Mouse (Mus musculus) cortical plate, adult 2 months (tissue): ENCODE results near the gene Ncbp3. TPM values are rescaled to one million over a fixed set of nuclear protein-coding genes. Genes with fewer than 3 reads are reported as not detected.

Experiments used
- H3K27ac ChIP-seq: fragments of 200-500 bp; 2 replicates; pipeline ENCODE4 v1.5.1; 2012; ENCODE audit warnings: low read length, control low read depth, inconsistent platforms; ENCODE audit not compliant: insufficient read depth
- H3K4me1 ChIP-seq: fragments of 200-500 bp; 2 replicates; pipeline ENCODE4 v1.6.1; 2011; ENCODE audit warnings: low read length; ENCODE audit not compliant: control insufficient read depth, insufficient read depth
- H3K4me3 ChIP-seq: fragments of 200-500 bp; 2 replicates; pipeline ENCODE4 v1.5.1; 2011; ENCODE audit warnings: mild to moderate bottlenecking, low read length, control low read depth; ENCODE audit not compliant: insufficient read depth
- CTCF ChIP-seq: fragments of 200-500 bp; IDR thresholded peaks from 2 replicates; pipeline ENCODE4 v1.5.1; 2011; ENCODE audit warnings: mild to moderate bottlenecking, control low read depth, low read length; ENCODE audit not compliant: insufficient read depth; ENCODE audit errors: extremely low read depth
- POLR2A ChIP-seq: fragments of 200-500 bp; IDR thresholded peaks from 2 replicates; pipeline ENCODE4 v1.6.1; 2011; ENCODE audit warnings: mild to moderate bottlenecking, low read length, control low read depth; ENCODE audit not compliant: insufficient read depth; ENCODE audit errors: extremely low read depth
- polyA plus RNA-seq: library from polyadenylated mRNA; depleted of rRNA; stranded (reverse); fragments of >200 nt; gene quantifications from 2 replicates; pipeline ENCODE4 v1.2.3, GENCODE M21; 2012; rRNA removed

The Ncbp3 gene
- polyA plus RNA-seq, 1 experiment: 4.7 TPM

DNA sequence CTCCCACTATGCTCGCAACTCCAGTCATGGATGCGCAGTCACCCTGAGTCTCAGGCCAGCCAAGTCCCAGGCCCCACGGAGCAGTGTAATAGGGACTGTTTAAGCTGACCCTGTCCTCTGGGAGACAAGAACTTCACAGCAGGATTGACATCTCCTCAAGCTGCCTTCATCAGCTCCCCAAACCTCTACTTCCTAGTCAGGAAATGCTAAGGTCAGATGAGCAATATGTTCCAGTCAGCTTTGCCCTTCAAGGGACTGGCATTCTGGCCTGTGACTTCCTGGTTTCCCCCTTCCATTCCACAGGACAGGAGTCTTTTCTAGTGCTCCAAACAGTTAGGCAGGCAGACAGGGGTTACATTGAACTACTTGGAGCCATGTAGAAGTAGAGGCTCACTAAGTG lies 62.4 kb downstream of the Ncbp3 start:
- Histone ChIP-seq H3K27ac (no peak overlapping the region), H3K4me1 (no peaks in the 10 kb centered on the region), H3K4me3 (no peak overlapping the region)
- TF ChIP-seq CTCF (no peak), POLR2A (no peak)

DNA sequence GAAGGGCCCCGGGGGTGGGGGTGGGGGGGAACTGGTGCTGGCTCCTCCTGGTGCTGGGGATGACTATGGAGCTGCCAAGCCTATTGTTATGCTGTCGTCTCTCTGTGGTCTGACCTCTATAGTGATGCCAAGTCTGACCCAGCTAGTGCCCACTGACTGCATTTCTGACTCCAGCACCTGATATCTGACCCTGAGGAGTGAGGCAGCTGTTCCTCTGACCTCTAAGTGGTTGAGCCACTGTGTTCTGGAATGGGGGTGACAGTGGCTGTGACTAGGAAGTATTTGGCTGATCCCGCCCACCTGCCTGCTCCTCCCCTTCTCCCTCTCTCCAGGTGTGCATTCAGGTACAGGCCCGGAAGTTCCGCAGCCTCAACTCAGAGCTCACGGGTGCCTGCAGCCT lies 63.8 kb downstream of the Ncbp3 start:
- TF ChIP-seq CTCF (no peak), POLR2A (no peak)

DNA sequence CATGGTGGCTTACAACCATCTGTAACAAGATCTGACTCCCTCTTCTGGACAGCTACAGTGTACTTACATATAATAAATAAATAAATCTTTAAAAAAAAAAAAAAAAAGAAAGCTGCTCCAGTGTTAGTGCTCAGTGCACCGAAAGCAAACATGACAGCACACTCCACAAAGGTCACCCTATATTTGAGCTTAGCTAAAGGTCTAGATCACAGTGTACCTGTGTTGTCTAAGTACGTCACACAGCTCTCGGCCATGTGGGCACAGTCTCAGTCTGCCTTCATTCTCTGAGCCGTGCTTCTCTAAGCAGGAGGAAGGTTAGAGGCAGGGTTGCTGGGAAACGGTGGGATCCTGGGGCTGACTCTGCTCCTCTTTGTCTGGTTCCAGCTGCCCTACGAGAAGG lies 78.9 kb downstream of the Ncbp3 start:
- H3K4me1 ChIP-seq: no peaks in the 10 kb centered on the region
- no peak overlapping the region for H3K4me3 ChIP-seq
- TF ChIP-seq CTCF (no peak), POLR2A (no peak)
- H3K27ac ChIP-seq: no peak overlapping the region

More for the DNA sequence above, 63.8 kb downstream of the Ncbp3 start:
- H3K4me1 ChIP-seq: no peaks in the 10 kb centered on the region
- no peak overlapping the region for H3K27ac ChIP-seq
- no peak overlapping the region for H3K4me3 ChIP-seq

DNA sequence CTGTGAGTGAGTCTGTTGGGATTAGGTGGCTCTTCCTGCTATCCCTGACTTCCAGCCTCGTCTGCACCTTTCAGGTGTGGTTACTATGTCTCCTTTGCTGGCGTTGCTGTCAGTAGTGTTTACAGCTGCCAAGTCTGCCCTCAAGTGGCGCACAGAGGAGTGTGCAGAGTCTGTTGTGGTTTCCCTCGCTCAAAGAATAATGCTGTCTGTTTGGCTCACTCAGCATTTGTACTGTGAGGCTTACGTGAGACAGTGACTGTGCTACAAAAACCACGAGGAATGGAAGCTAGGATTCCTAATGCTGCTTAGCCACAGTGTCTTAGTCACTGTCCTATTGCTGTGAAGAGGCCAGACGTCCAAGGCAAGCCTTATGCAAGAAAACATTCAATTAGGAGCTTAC lies 83.4 kb downstream of the Ncbp3 start:
- Histone ChIP-seq H3K4me1 (no peaks in the 10 kb centered on the region), H3K27ac (no peak overlapping the region), H3K4me3 (no peak overlapping the region)
- TF ChIP-seq CTCF (peak; percentile 55), POLR2A (no peak)

DNA sequence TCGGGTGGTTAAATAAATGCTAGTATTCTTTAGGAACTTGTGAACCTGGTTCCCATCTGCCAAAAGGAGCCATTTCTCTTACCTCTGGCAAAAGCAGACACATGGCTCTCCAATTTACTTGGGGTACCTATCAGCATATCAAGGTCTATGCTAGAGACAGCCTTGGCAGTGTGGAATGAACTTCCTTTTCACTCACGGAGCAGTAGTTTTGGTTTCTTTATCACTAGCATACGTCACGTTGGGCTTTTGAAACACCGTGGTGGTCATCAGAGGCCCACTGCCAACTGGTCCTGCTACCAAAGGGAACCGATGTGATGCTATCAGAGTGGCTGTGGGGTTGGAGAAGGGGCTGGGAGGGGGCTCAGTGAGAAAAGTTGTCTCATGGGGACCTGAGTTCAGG lies 85.4 kb downstream of the Ncbp3 start:
- no peak overlapping the region for H3K27ac ChIP-seq
- TF ChIP-seq CTCF (no peak), POLR2A (no peak)
- no peaks in the 10 kb centered on the region for H3K4me1 ChIP-seq
- no peak overlapping the region for H3K4me3 ChIP-seq

DNA sequence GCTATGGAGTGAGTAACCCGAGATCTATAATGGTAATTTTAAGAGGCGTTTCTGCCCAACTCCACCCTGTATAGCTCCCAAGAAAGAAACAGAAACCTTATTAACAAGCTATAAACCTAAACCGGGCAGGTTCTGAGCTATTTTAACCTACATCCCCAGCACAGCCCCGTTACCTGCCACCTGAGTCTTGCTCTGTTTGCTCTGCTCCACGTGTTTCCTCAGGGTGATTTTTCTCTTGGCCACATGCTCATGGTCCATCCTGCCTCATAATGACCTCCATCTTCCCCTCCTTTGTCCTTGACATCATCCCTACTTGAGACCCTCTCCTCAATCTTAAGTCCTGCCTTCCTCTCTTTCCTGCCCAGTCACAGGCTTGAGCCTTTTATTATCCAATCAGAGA lies 86.6 kb downstream of the Ncbp3 start:
- no peak overlapping the region for H3K27ac ChIP-seq
- TF ChIP-seq POLR2A: no peak
- TF ChIP-seq CTCF: no peak

DNA sequence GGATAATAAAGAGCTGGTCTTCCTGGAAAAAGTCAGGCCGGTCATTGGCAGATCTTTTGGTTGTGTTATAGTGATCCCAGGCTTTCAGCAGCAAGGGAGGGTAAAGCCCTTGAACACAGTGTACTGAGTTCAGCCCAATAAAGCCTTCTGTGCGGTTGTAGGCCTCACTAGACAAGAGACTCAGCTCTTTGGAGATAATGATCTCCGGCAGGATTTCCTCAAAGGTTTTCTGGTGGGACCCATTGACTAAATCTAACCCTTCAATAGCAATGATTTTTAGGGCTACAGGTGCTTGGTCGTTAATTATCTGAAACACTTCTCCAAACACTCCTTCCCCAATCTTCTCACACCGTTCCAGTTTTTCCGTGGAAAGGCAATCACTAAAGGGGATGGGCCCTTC lies 89.0 kb downstream of the Ncbp3 start:
- no peak overlapping the region for H3K4me3 ChIP-seq
- TF ChIP-seq POLR2A: no peak
- no peak for TF ChIP-seq CTCF
- no peak overlapping the region for H3K27ac ChIP-seq
- H3K4me1 ChIP-seq: no peaks in the 10 kb centered on the region

More for the DNA sequence above, 86.6 kb downstream of the Ncbp3 start:
- no peak overlapping the region for H3K4me3 ChIP-seq
- H3K4me1 ChIP-seq: no peaks in the 10 kb centered on the region

DNA sequence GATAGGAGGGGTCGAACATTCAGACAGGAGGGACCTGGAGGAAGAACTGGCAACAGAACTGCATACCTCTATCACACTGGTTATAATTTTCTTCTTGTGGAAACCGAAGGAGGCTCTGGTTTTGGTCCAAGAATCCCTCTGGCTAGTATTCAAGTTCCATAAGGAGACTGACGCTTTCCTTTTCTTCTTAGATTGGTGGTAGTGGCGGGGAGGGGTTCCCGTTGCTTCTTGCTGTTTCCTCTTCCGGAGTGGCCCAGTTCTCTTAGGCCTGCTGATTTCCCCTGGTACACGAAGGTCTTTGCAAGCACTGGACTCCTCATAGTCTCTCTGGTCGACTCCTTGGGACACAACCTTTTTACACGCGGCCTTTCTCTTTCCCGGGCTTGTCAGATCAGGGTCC lies 89.5 kb downstream of the Ncbp3 start:
- Histone ChIP-seq H3K27ac (no peak overlapping the region), H3K4me3 (no peak overlapping the region), H3K4me1 (no peaks in the 10 kb centered on the region)
- TF ChIP-seq POLR2A: no peak
- no peak for TF ChIP-seq CTCF

DNA sequence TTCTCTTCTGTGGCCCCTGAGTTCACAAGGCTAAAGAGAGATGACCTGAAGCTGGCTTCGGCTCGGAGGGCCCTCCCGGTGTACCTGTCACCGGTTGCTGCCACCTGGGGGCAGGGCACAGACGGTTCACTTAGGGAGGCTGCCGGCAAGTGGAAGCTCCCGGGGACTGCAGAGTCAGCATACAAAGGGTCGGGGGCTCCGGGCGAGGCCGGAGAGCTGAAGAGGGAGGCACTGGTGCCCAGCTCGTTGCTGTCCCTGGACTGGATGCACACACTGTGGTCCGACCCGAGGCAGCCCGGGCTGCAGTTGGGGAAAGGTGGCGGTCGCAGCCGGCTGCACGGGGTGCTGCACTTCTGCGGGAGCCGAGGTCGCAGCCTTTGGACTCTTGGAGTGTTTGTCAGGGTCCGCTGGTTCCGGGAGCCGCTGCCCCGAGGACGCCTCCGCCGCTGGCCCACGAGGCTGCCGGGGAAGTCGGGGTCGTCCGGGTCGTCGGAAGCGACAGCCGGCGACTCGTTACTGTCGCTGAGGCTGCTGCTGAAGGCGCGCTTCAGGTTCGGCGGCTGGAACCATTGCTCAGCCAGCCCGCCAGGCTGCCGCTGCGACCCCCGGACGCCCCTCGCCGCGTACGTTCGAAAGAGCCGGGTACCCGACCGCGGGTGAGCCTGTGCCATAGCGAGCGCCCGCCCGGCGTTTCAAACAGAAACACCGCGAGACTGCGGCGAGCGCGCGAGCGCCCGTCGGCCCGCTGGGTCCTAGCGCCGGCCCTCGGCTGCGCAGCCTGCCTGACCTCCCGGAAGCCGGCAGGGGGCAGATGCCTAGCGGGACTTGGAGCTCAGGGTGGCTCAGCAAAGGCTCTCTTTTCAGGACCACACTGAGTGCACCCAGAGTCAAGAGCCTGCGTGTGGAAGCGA lies 90.3 kb downstream of the Ncbp3 start, which contains the start of gene Haspin:
TSS of gene Haspin (minus strand) at position 704 of the 911 bp plus-strand sequence.
- TF ChIP-seq POLR2A: no peak
- peak; percentile 76 for TF ChIP-seq CTCF
- Histone ChIP-seq H3K4me1 (no peaks in the 10 kb centered on the region), H3K27ac (no peak within 1 kb of the TSS), H3K4me3 (peak within 1 kb of the TSS; percentile 27)

Other genes starting within 250 kb of the Ncbp3 start
- gene Atp2a3, start 86.6 kb upstream of the Ncbp3 start, polyA plus RNA-seq: 4.4 and 4.6 TPM in 2 replicates
- 0.52 and 0.78 TPM in 2 replicates for gene P2rx1, start 48.7 kb upstream of the Ncbp3 start, polyA plus RNA-seq
- gene Camkk1, start 28.8 kb upstream of the Ncbp3 start, polyA plus RNA-seq: 90.0 and 103 TPM in 2 replicates
- 0.21 and 0.25 TPM in 2 replicates for gene Itgae, start 42.8 kb downstream of the Ncbp3 start, polyA plus RNA-seq
- 0.13 and 0.15 TPM in 2 replicates for gene Haspin, start 90.5 kb downstream of the Ncbp3 start, polyA plus RNA-seq
- gene P2rx5, start 112.6 kb downstream of the Ncbp3 start, polyA plus RNA-seq: 0.35 and 0.68 TPM in 2 replicates
- gene Emc6, start 129.3 kb downstream of the Ncbp3 start, polyA plus RNA-seq: 62.8 and 69.7 TPM in 2 replicates
- gene Tax1bp3, start 129.3 kb downstream of the Ncbp3 start, polyA plus RNA-seq: 13.3 and 13.6 TPM in 2 replicates
- 23.5 and 24.5 TPM in 2 replicates for gene Ctns, start 151.3 kb downstream of the Ncbp3 start, polyA plus RNA-seq
- 4.1 and 4.4 TPM in 2 replicates for gene Shpk, start 151.7 kb downstream of the Ncbp3 start, polyA plus RNA-seq
- 0.13 and 0.19 TPM in 2 replicates for gene Trpv1, start 186.5 kb downstream of the Ncbp3 start, polyA plus RNA-seq
- gene Trpv3, start 219.6 kb downstream of the Ncbp3 start, polyA plus RNA-seq: 0.52 and 0.62 TPM in 2 replicates